ENCODE assay signal across 25 mouse cellular contexts in genomic region chrX:152471387-152472010, GRCm38 (mm10).
"Had no signal": no experiment of that assay in that cellular context is flagged by ENCODE, and none has a peak within 500 bp of the region (broad histone marks: within the 10 kb centered on the region; RNA-seq: fewer than 3 reads in every experiment).

No protein-coding gene starts in this region.

- H3K9me3 ChIP-seq: intestine, embryonic 15.5 days; kidney, embryonic 15.5 days; limb, embryonic 12.5 days; limb, embryonic 15.5 days; midbrain, embryonic 12.5 days; neural tube, embryonic 13.5 days had no signal

- H3K4me3 ChIP-seq: intestine, embryonic 15.5 days; kidney, embryonic 15.5 days; left cerebral cortex, adult 2 months; limb, embryonic 12.5 days; limb, embryonic 15.5 days; midbrain, embryonic 12.5 days; myocyte; neural tube, embryonic 13.5 days had no signal

- DNase-seq: kidney, adult 11 months; kidney, adult 8-10 months; kidney, postnatal 10 days; kidney, postnatal 36 days; layer of hippocampus, postnatal 36 days; left cerebral cortex, postnatal 4 days; liver, postnatal 0 days; lung, postnatal 14 days; retina, postnatal 1 day; right cerebral cortex, postnatal 25 days; spleen, adult 18-20 months; thymus, adult 2 months; thymus, postnatal 14 days; thymus, postnatal 4 days had no signal

- H3K4me1 ChIP-seq: intestine, embryonic 15.5 days; kidney, embryonic 15.5 days; limb, embryonic 12.5 days; limb, embryonic 15.5 days; midbrain, embryonic 12.5 days; neural tube, embryonic 13.5 days had no signal

- ATAC-seq: intestine, embryonic 15.5 days; liver, postnatal 0 days had no signal

- H3K9ac ChIP-seq: intestine, embryonic 15.5 days; kidney, embryonic 15.5 days; limb, embryonic 12.5 days; limb, embryonic 15.5 days; liver, embryonic 14.5 days; liver, postnatal 0 days; midbrain, embryonic 12.5 days; neural tube, embryonic 13.5 days had no signal

- H3K36me3 ChIP-seq: intestine, embryonic 15.5 days; kidney, embryonic 15.5 days; limb, embryonic 12.5 days; limb, embryonic 15.5 days; midbrain, embryonic 12.5 days; neural tube, embryonic 13.5 days had no signal

- H3K27ac ChIP-seq: intestine, embryonic 15.5 days; kidney, embryonic 15.5 days; left cerebral cortex, adult 2 months; limb, embryonic 12.5 days; limb, embryonic 15.5 days; liver, embryonic 14.5 days; macrophage; midbrain, embryonic 12.5 days; neural tube, embryonic 13.5 days had no signal

- H3K27me3 ChIP-seq: intestine, embryonic 15.5 days had no signal

- H3K4me2 ChIP-seq: intestine, embryonic 15.5 days; kidney, embryonic 15.5 days; limb, embryonic 12.5 days; limb, embryonic 15.5 days; liver, embryonic 11.5 days; midbrain, embryonic 12.5 days; neural tube, embryonic 13.5 days had no signal
